Mouse (Mus musculus) spleen, adult 2 months (tissue): Measurements from ENCODE around the gene Cyp4x1.

Experiments
- CTCF ChIP-seq: fragments of 200-500 bp; IDR thresholded peaks from 2 replicates; pipeline ENCODE4 v1.5.1; 2011; ENCODE audit warnings: mild to moderate bottlenecking, inconsistent platforms; ENCODE audit not compliant: insufficient read depth, insufficient read length, insufficient replicate concordance; ENCODE audit errors: extremely low read depth
- POLR2A ChIP-seq: fragments of 200-500 bp; IDR thresholded peaks from 2 replicates; pipeline ENCODE4 v1.6.1; 2011; ENCODE audit warnings: low read depth, low read length, inconsistent platforms

- TF ChIP-seq CTCF (no peak), POLR2A (no peak)
Measured at GRCm38 (mm10) chr4:115133085-115133484, 996 bp downstream of the Cyp4x1 start.
